ENCODE assay signal across 8 mouse cellular contexts in genomic region chr12:8973820-8974465, GRCm38 (mm10). TPM values are rescaled to one million over a fixed set of nuclear protein-coding genes. Genes with fewer than 3 reads are reported as not detected.
DNase-seq lines count a peak whose midpoint lies in the region; ATAC-seq and TF ChIP-seq lines count a peak whose summit lies in the region.

Gene Wdr35, plus strand, starts transcription at chr12:8973892.

- no peak within 1 kb of the TSS for H3K27ac ChIP-seq in CH12.LX (ENCODE audit: insufficient read depth, low read depth)
- H3K27ac ChIP-seq in forebrain, embryonic 10.5 days: peak within 1 kb of the TSS; percentile 84
- peak within 1 kb of the TSS; percentile 41; the same call in 1 of the 2 replicates for H3K27ac ChIP-seq in heart, embryonic 15.5 days
- no peak within 1 kb of the TSS for H3K27ac ChIP-seq in liver, embryonic 13.5 days
- H3K27ac ChIP-seq in stomach, embryonic 14.5 days (ENCODE audit: low read length): peak within 1 kb of the TSS; percentile 11; the same call in 1 of the 2 replicates

- peaks cover 4 to 8% of the 10 kb centered on the region in 2 experiments for H3K36me3 ChIP-seq in CH12.LX (replicated peaks in 1 of 2; ENCODE audit: control insufficient read depth in 1 of 2, insufficient read depth in 1 of 2, low read length in 1 of 2)
- peaks cover 13% of the 10 kb centered on the region for H3K36me3 ChIP-seq in forebrain, embryonic 10.5 days (replicated peaks)
- H3K36me3 ChIP-seq in heart, embryonic 15.5 days: peaks cover 5% of the 10 kb centered on the region; the same call in 1 of the 2 replicates
- no peaks in the 10 kb centered on the region for H3K36me3 ChIP-seq in liver, embryonic 13.5 days
- H3K36me3 ChIP-seq in stomach, embryonic 14.5 days (ENCODE audit: control insufficient read depth, insufficient read depth, low read length): no peaks in the 10 kb centered on the region

- no peak for TF ChIP-seq RAD21 in CH12.LX (IDR thresholded peaks at IDR 0.05; ENCODE audit: low read depth, low read length)

- in situ Hi-C loops in CH12.LX (cut with MboI; ENCODE audit: low pct_ligation_motif_present, low pct_unique_long_range_greater_than_20kb, low sequenced_read_pairs): no loop called here

- ATAC-seq in heart, embryonic 15.5 days (replicated peaks; ENCODE audit: insufficient number of reproducible peaks, insufficient read depth, low FRiP score, low read depth): peak; percentile 83
- ATAC-seq in liver, embryonic 13.5 days (ENCODE audit: low read depth): peak; percentile 85
- peak; percentile 92 for ATAC-seq in stomach, embryonic 14.5 days (ENCODE audit: insufficient number of reproducible peaks, insufficient read depth, low FRiP score, low read depth)

- H3K9me3 ChIP-seq in CH12.LX (replicated peaks; ENCODE audit: low read length): peaks cover 8% of the 10 kb centered on the region
- 0 out of 2 replicates have a peak, but pooled peaks cover 3% of the 10 kb centered on the region for H3K9me3 ChIP-seq in forebrain, embryonic 10.5 days
- no peaks in the 10 kb centered on the region for H3K9me3 ChIP-seq in heart, embryonic 15.5 days (replicated peaks)
- no peaks in the 10 kb centered on the region for H3K9me3 ChIP-seq in liver, embryonic 13.5 days (replicated peaks)
- no peaks in the 10 kb centered on the region for H3K9me3 ChIP-seq in stomach, embryonic 14.5 days (ENCODE audit: control insufficient read depth, low read depth, low read length)

- dilution Hi-C loops in CH12.LX (cut with MboI; ENCODE audit: extremely low pct_ligation_motif_present, extremely low pct_unique_long_range_greater_than_20kb, low sequenced_read_pairs): no loop called here

- no peaks in the 10 kb centered on the region for H3K27me3 ChIP-seq in CH12.LX (replicated peaks)
- peaks cover 13% of the 10 kb centered on the region for H3K27me3 ChIP-seq in forebrain, embryonic 10.5 days (ENCODE audit: poor library complexity, severe bottlenecking)
- no peaks in the 10 kb centered on the region for H3K27me3 ChIP-seq in heart, embryonic 15.5 days
- peaks cover 52% of the 10 kb centered on the region for H3K27me3 ChIP-seq in liver, embryonic 13.5 days
- no peaks in the 10 kb centered on the region for H3K27me3 ChIP-seq in stomach, embryonic 14.5 days (ENCODE audit: control insufficient read depth, insufficient read depth, low read length)

- H3K9ac ChIP-seq in CH12.LX (ENCODE audit: insufficient read depth, low read depth): peak within 1 kb of the TSS; percentile 77
- H3K9ac ChIP-seq in heart, embryonic 15.5 days: peak within 1 kb of the TSS; percentile 53
- H3K9ac ChIP-seq in liver, embryonic 13.5 days: peak within 1 kb of the TSS; percentile 43; the same call in 1 of the 2 replicates
- peak within 1 kb of the TSS; percentile 46; the same call in 1 of the 2 replicates for H3K9ac ChIP-seq in stomach, embryonic 14.5 days (replicated peaks; ENCODE audit: low read depth, low read length)

- no peak for TF ChIP-seq CTCF in CH12.LX (conservative IDR thresholded peaks at IDR 0.05 in 1 of 2, IDR thresholded peaks at IDR 0.05 in 1 of 2; ENCODE audit: low read depth in 2 of 2, low read length in 2 of 2)

- WGBS in forebrain, embryonic 10.5 days: under 1% methylated on average over 45 of the region's 45 CpGs
- under 1% methylated on average over 45 of the region's 45 CpGs for WGBS in heart, embryonic 15.5 days
- under 1% methylated on average over 45 of the region's 45 CpGs for WGBS in liver, embryonic 13.5 days (ENCODE audit: insufficient replicate concordance)
- WGBS in stomach, embryonic 14.5 days: under 1% methylated on average over 45 of the region's 45 CpGs

- peak; percentile 87 for TF ChIP-seq POLR2A in CH12.LX (IDR thresholded peaks at IDR 0.05; ENCODE audit: low read depth, low read length)

- peak within 1 kb of the TSS; percentile 64 to 88 (median 75) for H3K4me3 ChIP-seq in CH12.LX (replicated peaks in 1 of 3; ENCODE audit: low read depth in 2 of 3, low read length in 2 of 3, poor library complexity in 1 of 3)
- peak within 1 kb of the TSS; percentile 64 for H3K4me3 ChIP-seq in forebrain, embryonic 10.5 days
- peak within 1 kb of the TSS; percentile 66 for H3K4me3 ChIP-seq in heart, embryonic 15.5 days
- H3K4me3 ChIP-seq in liver, embryonic 13.5 days (replicated peaks): peak within 1 kb of the TSS; percentile 64
- peak within 1 kb of the TSS; percentile 79 for H3K4me3 ChIP-seq in stomach, embryonic 14.5 days (ENCODE audit: low read depth, low read length)

- H3K4me2 ChIP-seq in CH12.LX (ENCODE audit: insufficient read depth, low read depth, poor library complexity, severe bottlenecking): peak within 1 kb of the TSS; percentile 91
- peak within 1 kb of the TSS; percentile 81 for H3K4me2 ChIP-seq in heart, embryonic 15.5 days
- peak within 1 kb of the TSS; percentile 80 for H3K4me2 ChIP-seq in liver, embryonic 13.5 days
- peak within 1 kb of the TSS; percentile 89 for H3K4me2 ChIP-seq in stomach, embryonic 14.5 days (replicated peaks; ENCODE audit: low read depth, low read length)

- H3K4me1 ChIP-seq in CH12.LX (ENCODE audit: control insufficient read depth in 1 of 2, insufficient read depth in 2 of 2): peaks cover 0 to 12% of the 10 kb centered on the region in 2 experiments; a peak in 2 of 4 replicates
- H3K4me1 ChIP-seq in forebrain, embryonic 10.5 days: peaks cover 26% of the 10 kb centered on the region
- H3K4me1 ChIP-seq in heart, embryonic 15.5 days (replicated peaks): peaks cover 13% of the 10 kb centered on the region
- peaks cover 13% of the 10 kb centered on the region for H3K4me1 ChIP-seq in liver, embryonic 13.5 days (replicated peaks)
- H3K4me1 ChIP-seq in stomach, embryonic 14.5 days (ENCODE audit: control insufficient read depth, insufficient read depth, low read length): no peaks in the 10 kb centered on the region

- peak; percentile 85 for DNase-seq in CH12.LX (ENCODE audit: extremely low read depth)
- DNase-seq in c-Kit-positive CD71-positive TER-119-negative erythroid progenitor cells, embryonic 14.5 days (ENCODE audit: low read depth): peak; percentile 62
- peak; percentile 89 for DNase-seq in forebrain, embryonic 10.5 days (ENCODE audit: extremely low spot score, low spot score)
- peak; percentile 90 to 94 for DNase-seq in kidney, postnatal 25 days
- peak; percentile 75 for DNase-seq in liver, embryonic 13.5 days
- peak; percentile 85 to 90 for DNase-seq in natural killer cell, adult 2 months (ENCODE audit: low spot score in 2 of 2)

- TF ChIP-seq EP300 in CH12.LX (IDR thresholded peaks at IDR 0.05; ENCODE audit: low read length): no peak

- no peaks in the 10 kb centered on the region for H3K79me2 ChIP-seq in CH12.LX (replicated peaks; ENCODE audit: control insufficient read depth, extremely low read depth, insufficient read depth, poor library complexity, severe bottlenecking)

TF ChIP-seq in CH12.LX, 34 proteins besides CTCF, POLR2A, EP300 and RAD21 (continues in another document):
- no peak for TF ChIP-seq MAFK (IDR thresholded peaks at IDR 0.05; ENCODE audit: insufficient replicate concordance, low read length)
- no peak; the same call in 1 of the 2 replicates for TF ChIP-seq SIN3A (IDR thresholded peaks at IDR 0.05; ENCODE audit: low read length)
- no peak for TF ChIP-seq GABPA (IDR thresholded peaks at IDR 0.05; ENCODE audit: insufficient replicate concordance, low read depth, low read length)
- TF ChIP-seq ELF1 (IDR thresholded peaks at IDR 0.05; ENCODE audit: low read depth, low read length): peak; percentile 73
- no peak for TF ChIP-seq ETS1 (conservative IDR thresholded peaks at IDR 0.05; ENCODE audit: low read depth, low read length)
- TF ChIP-seq POLR2AphosphoS2 (IDR thresholded peaks at IDR 0.05; ENCODE audit: low read depth, low read length): no peak; the same call in 1 of the 2 replicates
- no peak for TF ChIP-seq PAX5 (IDR thresholded peaks at IDR 0.05; ENCODE audit: low read length)
- no peak for TF ChIP-seq ZKSCAN1 (IDR thresholded peaks at IDR 0.05; ENCODE audit: borderline replicate concordance, low read depth, low read length)
- TF ChIP-seq E2F4 (IDR thresholded peaks at IDR 0.05; ENCODE audit: insufficient replicate concordance, low read depth, low read length): no peak
- TF ChIP-seq CHD2 (IDR thresholded peaks at IDR 0.05; ENCODE audit: low read length): no peak
- TF ChIP-seq RCOR1 (conservative IDR thresholded peaks at IDR 0.05; ENCODE audit: low read depth, low read length): no peak
- peak; percentile 75 for TF ChIP-seq HCFC1 (IDR thresholded peaks at IDR 0.05; ENCODE audit: low read depth, low read length)
- no peak for TF ChIP-seq USF2 (conservative IDR thresholded peaks at IDR 0.05; ENCODE audit: low read depth, low read length)
- TF ChIP-seq NELFE (IDR thresholded peaks at IDR 0.05; ENCODE audit: low read depth, low read length): peak; percentile 69; the same call in 1 of the 2 replicates
- no peak for TF ChIP-seq KAT2A (IDR thresholded peaks at IDR 0.05; ENCODE audit: insufficient replicate concordance, low read length)
- no peak for TF ChIP-seq MAX (IDR thresholded peaks at IDR 0.05; ENCODE audit: low read length)
- TF ChIP-seq JUND (conservative IDR thresholded peaks at IDR 0.05; ENCODE audit: low read depth, low read length): no peak
- no peak for TF ChIP-seq MEF2A (IDR thresholded peaks at IDR 0.05; ENCODE audit: borderline replicate concordance, low read depth, low read length)
- TF ChIP-seq SMC3 (IDR thresholded peaks at IDR 0.05; ENCODE audit: low read depth, low read length): no peak
- TF ChIP-seq NRF1 (IDR thresholded peaks at IDR 0.05; ENCODE audit: low read depth, low read length): peak; percentile 97
- TF ChIP-seq CHD1 (IDR thresholded peaks at IDR 0.05; ENCODE audit: low read depth, low read length): no peak
- peak; percentile 49; the same call in 1 of the 2 replicates for TF ChIP-seq TCF12 (IDR thresholded peaks at IDR 0.05; ENCODE audit: low read depth, low read length)
- TF ChIP-seq TBP (conservative IDR thresholded peaks at IDR 0.05; ENCODE audit: low read depth, low read length): 0 out of 2 replicates have a peak, but pooled peaks have one; percentile 41
- TF ChIP-seq MAZ (IDR thresholded peaks at IDR 0.05; ENCODE audit: low read depth, low read length): no peak
- TF ChIP-seq IRF4 (IDR thresholded peaks at IDR 0.05; ENCODE audit: low read depth, low read length): no peak
- no peak for TF ChIP-seq ZC3H11A (IDR thresholded peaks at IDR 0.05; ENCODE audit: low read depth, low read length)
- TF ChIP-seq ZNF384 (IDR thresholded peaks at IDR 0.05; ENCODE audit: low read depth, low read length): no peak

RNA-seq across cellular contexts. Expression of gene Wdr35, which starts in this region (rescaled TPM):
- total RNA-seq in CH12.LX (2012; rRNA removed) (6.6 and 7.4 TPM in 2 replicates), CH12.LX (2014; rRNA removed) (5.9 TPM in 2 replicates)
- 8.8 and 10.7 TPM in 2 replicates for polyA plus RNA-seq in CH12.LX (2012; ENCODE audit: insufficient read length, low read depth)
- polyA plus RNA-seq in forebrain, embryonic 10.5 days (2016; fragmentation: Nextera tagmentation; extraction: Ambion mirVana): 28.1 and 28.3 TPM in 2 replicates
- polyA plus RNA-seq in heart, embryonic 15.5 days (2015; fragmentation: Nextera tagmentation; extraction: Ambion mirVana): 12.0 and 14.1 TPM in 2 replicates
- 1.6 and 2.0 TPM in 2 replicates for polyA plus RNA-seq in liver, embryonic 13.5 days (2015; fragmentation: Nextera tagmentation; extraction: Ambion mirVana)
- 17.6 and 21.3 TPM in 2 replicates for polyA plus RNA-seq in stomach, embryonic 14.5 days (2014; fragmentation: Nextera tagmentation; extraction: Ambion mirVana)

Comparison
In these comparisons a context has a peak if more than half of its experiments do, and no peak if none do; other contexts are left out.
1. H3K27ac ChIP-seq: peak in forebrain, embryonic 10.5 days (single experiment), heart, embryonic 15.5 days (single experiment) and stomach, embryonic 14.5 days (single experiment); none in CH12.LX (single experiment) and liver, embryonic 13.5 days (single experiment).
2. Peak in every context shown above with its lines, with median percentiles within 50 percentile points of each other: DNase-seq, H3K4me2 ChIP-seq, H3K4me3 ChIP-seq, H3K9ac ChIP-seq and ATAC-seq.